Mouse (Mus musculus) thymus, postnatal 0 days (tissue): ENCODE measurements around the gene Ppp1r3d. TPM values are rescaled to one million over a fixed set of nuclear protein-coding genes. Genes with fewer than 3 reads are reported as not detected.

Experiments
- DNase-seq: peaks from one replicate; pipeline ENCODE4 v3.0.0-alpha.2; 2015; ENCODE audit warnings: low spot score
- polyA plus RNA-seq: library from polyadenylated mRNA; unstranded; fragments of >200 nt; fragmentation: Nextera tagmentation; extraction: Ambion mirVana; gene quantifications from 2 replicates; pipeline ENCODE4 v1.2.1, GENCODE M21; 2015

Ppp1r3d gene
- polyA plus RNA-seq: 1.0 and 1.3 TPM in 2 replicates

- DNase-seq: no peak
Measured at GRCm38 (mm10) chr2:178414261-178415149, at the start of gene Ppp1r3d, which contains the start of gene Fam217b. Gene Ppp1r3d (minus strand): TSS chr2:178414472. Gene Fam217b (plus strand): TSS chr2:178414524.

GRCm38 (mm10) chr2:178460353-178460752, 46.1 kb upstream of the Ppp1r3d start:
- DNase-seq: no peak

GRCm38 (mm10) chr2:178457414-178457813, 43.1 kb upstream of the Ppp1r3d start:
- no peak for DNase-seq

- DNase-seq: no peak
Measured at GRCm38 (mm10) chr2:178454664-178455516, 40.6 kb upstream of the Ppp1r3d start.

DNA sequence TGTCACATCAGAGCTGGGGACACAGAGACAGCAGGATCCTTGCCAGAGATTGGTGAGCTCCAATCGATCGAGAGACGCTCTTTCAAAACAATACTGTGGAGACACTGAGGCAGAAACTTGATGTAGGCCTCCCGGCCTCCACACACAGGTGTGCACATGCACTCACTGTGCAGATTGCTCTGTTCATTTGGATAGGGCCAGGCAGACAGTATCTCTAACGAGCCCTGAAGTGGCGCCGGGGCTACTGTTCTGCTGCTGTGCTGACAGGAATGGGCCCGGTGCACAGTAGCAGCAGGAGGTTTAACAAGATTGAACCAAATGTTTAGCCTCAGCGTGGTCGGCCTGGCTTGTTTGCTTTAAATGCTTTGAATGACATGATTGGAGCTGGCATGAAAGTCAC, 36.7 kb upstream of the Ppp1r3d start:
- no peak for DNase-seq

DNA sequence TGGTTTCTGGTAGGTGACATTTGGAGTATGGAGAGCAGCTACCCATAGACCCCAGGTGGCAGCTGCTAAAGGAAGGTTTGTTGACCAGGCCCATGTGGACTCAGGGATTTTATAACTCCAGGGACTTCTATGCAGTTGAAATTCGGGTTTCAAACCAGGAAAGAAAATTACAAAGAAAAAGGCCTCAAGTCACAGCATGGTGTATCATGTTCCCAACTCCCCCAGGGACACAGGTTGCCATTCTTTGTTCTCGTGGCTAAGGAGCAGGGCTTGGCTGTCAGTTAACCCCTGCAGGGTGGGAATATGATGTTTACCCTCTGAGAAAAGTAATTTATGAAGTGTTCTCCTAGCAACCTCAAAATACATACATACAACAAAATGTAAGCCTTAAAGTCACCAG, 36.0 kb upstream of the Ppp1r3d start:
- no peak for DNase-seq

DNA sequence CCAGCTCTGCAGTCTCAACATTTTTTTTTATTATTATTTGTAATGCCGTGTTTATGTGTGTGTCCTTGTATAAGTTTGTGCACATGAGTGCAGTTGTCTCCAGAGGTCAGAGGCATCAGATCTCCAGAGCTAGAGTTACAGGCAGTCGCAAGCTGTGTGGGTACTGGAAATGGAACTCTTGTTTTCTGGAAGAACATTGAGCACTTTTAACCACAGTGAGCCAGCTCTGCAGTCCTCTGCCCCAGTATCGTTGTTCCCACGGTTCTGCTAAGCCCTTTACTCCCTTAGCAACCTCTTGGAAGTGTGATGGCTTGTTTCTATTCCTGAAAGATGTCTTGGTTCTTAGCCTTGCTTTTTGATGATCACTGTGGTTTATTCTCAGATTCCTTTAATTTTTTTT, 35.1 kb upstream of the Ppp1r3d start:
- DNase-seq: no peak

- no peak for DNase-seq
Measured at GRCm38 (mm10) chr2:178437311-178437710, 23.0 kb upstream of the Ppp1r3d start.

DNA sequence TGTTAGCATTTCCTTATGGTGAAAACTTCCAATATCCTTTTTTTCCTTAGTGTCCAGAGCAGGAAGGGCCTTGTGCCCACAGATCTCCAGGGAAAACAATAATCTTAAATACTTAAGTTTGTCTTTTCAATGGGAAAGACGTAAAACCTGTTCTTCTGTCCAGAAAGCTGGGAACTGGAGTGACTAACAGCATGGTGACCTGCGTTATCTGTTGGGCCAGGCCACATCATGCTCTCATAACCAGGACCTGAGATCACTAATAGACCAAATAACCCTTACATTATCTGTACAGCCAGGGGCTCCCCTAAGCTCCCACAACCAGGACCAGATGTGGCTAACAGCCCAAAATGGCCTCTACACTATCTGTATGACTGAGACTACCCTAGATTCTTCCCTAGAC, 19.6 kb upstream of the Ppp1r3d start:
- DNase-seq: no peak

DNA sequence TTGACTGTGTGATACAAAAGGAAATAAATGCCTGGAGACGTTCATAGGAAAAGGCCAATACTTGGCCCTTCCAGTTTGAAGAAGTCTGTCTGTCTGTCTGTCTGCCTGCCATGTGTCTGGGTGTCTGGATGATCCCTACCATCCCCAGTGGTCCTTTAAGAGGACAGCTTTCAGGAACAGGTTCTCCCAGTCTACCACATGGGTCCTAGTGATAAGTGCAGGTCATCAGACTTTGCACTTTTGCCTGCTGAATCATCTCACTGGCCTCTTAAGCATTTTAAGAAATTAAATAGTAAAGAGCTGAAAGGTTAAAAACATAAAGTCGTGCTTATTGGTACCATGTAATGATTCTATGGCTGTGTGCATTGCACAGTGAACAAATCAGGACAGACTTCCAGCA, 19.2 kb upstream of the Ppp1r3d start:
- DNase-seq: no peak

DNA sequence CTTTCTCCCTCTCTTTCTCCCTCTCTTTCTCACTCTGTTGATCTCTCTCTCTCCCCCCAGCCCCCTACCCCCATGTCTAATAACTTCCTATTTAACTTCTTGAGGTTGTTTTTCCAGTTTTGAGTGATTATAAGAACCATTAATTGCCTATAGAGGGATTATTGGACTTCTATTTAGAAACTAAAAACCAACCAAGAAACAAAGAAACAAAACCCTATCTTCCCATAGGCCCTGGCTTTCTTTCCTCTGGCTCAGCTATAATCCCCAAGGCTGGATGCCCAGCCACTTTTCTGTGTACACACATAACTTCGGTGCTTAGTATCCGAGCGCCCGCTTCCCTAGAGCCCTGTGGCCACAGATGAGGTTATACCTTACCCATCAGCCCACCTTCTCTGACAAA, 16.0 kb upstream of the Ppp1r3d start, which contains the start of gene Cdh26:
Cdh26 (plus strand) TSS at position 301 of the 400 bp plus-strand sequence.
- DNase-seq: no peak

DNA sequence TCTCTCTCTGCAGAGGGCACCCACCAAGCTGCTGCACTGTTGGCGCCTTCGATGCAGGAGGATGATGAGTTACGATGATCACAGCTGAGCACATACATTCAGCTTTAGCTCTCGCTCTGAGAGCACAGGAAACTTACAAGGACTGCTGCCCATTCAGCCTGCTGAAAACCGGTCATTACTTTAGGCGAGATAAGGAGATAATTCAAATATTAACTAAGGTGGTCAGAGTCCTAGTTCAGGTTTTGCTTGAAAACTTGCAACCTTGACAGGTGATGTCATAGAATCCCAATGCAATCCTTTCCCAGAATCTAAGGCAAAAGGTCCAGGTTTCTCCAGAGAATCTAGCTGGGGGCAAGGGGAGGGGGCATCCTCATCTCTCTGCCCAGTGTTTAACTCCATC, 15.2 kb upstream of the Ppp1r3d start:
- no peak for DNase-seq

DNA sequence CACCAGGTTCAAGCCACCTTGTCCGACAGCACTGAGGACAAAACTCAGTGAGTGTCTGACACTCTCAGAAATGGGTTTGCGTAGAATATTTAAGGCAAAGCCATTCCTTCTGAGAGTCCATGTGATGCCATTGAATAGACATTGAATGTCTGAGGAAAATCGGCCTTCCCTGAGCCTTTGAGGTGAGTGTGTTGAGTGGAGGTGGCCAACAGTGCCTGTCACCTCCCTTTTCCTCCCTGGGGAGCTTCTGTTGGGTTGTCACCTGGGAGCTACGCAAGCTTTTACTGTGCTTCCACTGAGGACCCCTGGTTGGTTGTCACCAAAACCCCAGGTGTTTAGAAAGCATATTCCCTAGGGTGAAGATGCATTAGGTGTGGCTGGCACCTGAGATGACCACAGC, 14.4 kb upstream of the Ppp1r3d start:
- no peak for DNase-seq

DNA sequence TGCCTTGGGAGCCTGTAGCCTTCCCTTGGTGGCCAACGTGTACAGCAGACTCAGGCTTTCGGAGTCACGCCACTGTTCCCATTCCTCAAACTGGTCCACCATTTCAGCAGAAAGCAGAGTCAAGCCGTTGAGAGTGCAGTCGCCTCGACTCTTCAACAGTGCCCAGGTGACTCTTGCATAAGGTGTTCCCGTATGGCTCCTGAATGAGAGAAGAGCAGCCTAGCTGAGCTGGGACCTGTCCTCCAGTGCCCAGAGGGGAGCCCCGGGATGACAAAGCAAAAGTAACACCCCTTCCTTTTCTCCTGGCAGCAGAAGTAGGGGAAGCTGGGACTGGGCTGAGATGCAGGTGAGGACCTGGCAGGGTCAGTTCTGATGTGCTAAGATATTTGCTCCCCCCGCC, 13.9 kb upstream of the Ppp1r3d start:
- no peak for DNase-seq

DNA sequence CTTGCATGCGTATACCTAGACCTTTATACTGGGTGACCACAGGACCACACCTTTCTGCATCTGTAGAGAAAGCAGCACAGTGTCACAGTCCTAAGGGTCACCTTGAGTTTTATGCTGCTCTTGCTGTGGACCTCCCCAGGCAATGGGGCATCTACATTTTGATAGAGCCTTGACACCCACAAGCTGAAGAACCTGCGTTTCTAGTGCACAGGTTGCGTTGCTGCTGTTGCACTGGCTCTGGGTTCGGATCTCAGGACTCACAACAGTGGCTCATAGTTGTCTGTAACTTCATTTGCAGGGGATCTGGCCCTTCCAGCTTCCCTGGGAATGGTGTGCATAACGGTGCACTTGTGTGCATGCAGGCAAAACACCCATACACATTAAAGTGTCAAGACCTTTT, 12.9 kb upstream of the Ppp1r3d start:
- DNase-seq: no peak

DNA sequence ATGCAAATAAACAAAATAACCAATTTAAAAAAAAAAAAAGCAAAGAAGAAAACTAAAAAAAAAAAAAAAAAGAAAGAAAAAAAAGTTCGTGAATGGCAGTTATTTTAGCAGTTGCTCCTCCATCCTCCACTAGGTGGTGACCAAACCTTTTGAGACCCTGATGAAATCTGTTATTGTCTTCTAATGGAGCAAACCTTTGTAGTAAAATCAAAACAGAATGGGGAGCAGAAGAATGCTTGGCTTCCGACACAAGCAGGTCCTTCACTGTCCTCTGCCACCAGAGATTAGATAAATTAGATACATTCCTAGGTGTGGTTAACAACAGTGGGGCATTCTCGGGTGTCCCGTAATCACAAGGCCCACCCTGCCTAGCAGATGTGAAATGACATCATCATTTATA, 12.0 kb upstream of the Ppp1r3d start:
- no peak for DNase-seq

GRCm38 (mm10) chr2:178423223-178423622, 9.0 kb upstream of the Ppp1r3d start:
- no peak for DNase-seq

DNA sequence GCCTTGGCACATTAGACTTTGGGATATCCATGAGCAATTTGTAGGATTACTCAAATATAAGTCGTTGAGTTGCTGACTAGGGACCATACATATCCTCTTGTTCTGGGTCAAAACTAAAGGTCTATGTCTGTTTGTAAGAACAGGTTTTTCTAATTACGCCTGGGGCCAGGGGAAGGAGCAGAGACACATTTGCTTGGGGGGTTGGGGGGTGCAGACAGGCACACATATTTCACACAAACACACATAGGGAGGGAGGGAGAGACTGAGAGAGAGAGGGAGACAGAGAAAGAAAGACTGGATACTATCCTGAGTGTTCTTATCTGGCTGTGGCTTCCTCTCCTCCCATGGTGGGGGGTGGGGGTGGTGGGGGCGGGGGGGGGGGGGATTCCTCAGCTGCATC, 7.9 kb upstream of the Ppp1r3d start:
- DNase-seq: no peak

DNA sequence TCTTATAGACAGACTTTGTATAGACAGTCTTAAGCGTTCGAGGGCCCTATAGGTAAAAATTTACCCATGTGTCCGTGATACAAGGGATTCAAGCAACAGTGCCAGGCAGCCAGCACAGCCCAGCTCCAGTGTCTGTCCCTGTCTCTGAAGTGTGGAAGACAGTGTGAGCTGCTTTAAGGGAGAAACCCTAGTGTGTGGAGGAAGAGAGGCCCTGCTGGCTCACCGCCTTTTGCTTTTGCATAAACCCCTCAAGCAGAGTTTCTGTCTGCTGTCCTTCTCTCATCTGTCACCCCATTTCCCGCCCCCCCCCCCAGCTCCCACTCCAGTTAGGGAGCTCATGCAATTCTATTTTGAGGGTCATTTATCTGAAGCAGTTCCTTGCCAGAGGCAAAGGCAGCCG, 7.3 kb upstream of the Ppp1r3d start:
- DNase-seq: no peak

- DNase-seq: no peak
Measured at GRCm38 (mm10) chr2:178420576-178420975, 6.3 kb upstream of the Ppp1r3d start.

- no peak for DNase-seq
Measured at GRCm38 (mm10) chr2:178416970-178417369, 2.7 kb upstream of the Ppp1r3d start.

DNA sequence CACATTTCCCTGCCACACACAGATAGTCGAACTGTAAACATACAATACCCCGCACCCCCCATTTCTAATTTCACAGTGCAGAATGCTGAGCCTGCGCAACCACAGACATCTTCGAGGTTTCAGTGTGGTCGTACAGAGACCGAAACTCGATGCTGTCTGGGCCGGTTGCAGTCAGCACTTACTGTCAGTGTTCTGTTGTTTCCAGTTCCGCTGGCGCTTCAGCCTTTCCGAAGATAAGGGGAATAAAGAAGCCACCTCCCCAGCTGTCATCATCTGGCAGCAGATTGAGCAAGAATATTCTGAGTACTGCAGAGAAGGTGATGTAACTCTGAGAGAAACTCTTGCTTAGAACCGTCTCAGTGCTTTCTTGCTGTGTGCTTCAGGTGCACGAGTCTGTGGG, 2.2 kb upstream of the Ppp1r3d start:
- no peak for DNase-seq
